Mouse (Mus musculus): Measurements from ENCODE around the gene Armc3. TPM values are rescaled to one million over a fixed set of nuclear protein-coding genes. Genes with fewer than 3 reads are reported as not detected.

The Armc3 gene
- polyA plus RNA-seq, 1 experiment = not detected

DNA sequence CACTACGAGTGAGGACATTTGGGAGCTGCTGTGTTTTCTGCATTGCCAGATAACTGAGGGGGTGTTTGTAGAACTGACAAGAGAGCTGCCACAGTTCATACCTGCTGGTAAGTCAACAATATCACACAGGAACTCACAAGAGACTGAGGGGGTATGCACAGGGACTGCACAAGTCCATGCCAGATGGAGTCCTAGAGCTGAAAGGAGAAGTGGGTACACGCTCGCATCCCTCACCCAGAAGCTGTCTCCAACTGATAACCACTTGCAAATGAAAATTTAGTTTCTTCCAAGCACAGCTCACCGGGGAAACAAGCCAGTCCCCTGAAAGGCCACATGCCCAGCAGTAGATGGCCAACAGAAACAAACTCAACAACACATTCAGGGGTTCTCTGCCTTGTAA is 119.4 kb downstream of the Armc3 start:
- no peak for TF ChIP-seq GATA1 (IDR thresholded peaks at IDR 0.05; ENCODE audit: low read length)

DNA sequence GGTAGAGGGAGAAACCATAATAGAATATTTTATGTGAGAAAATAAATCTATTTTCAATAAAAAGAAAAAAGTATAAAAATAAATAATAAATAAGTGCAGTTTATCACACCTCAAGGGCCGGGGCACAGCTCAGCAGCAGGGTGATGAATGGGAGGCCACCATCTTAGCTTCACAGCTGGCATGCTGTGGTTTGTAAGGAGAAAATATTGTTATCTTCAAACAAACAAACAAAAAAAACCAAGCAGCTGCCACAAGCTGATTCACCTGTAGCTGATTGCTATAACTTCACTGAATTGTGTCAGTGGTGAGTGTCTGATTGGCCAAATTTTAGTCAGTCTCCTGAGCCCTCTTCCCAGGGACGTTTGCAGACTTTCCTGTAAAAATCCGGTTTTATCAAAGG is 120.2 kb downstream of the Armc3 start:
- TF ChIP-seq GATA1 (IDR thresholded peaks at IDR 0.05; ENCODE audit: low read length) = no peak

DNA sequence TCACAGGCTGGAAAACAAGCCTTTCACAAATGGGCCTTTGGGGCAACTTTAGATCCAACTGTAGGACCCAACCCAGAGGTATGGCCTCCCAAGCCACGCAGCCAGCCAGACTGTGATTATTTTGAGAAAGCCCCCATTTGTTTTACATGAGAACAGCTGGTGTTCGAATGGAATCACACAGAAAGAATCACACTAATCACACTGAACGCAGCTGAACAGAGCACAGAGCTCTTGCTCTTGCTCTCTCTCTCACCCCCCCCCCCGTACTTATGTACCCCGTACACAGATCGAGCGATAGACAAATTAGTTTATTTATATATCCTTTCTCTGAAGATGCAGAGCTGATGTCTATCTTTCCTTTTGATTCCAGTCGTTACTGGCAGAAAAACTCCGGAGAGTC is 123.3 kb downstream of the Armc3 start:
- TF ChIP-seq GATA1 (IDR thresholded peaks at IDR 0.05; ENCODE audit: low read length) = no peak

DNA sequence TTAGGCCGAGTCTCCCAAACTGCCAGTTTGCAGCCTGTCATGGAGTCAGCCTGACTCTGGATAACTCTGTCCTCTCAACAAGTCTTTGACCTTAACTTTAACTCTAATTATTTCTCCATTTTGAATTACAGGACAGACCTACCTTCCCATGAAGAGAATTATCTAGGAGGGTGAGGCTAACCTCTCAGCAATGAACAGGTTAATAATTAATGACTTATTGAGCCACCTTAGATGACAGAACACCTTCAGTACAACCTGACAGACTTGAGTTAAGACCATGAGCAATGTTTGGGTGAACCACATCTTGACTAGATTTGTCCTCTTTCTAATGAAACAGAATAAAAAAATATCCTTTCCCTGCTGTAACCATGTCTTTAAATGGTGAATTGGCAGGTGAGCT is 127.3 kb downstream of the Armc3 start:
- TF ChIP-seq GATA1 (IDR thresholded peaks at IDR 0.05; ENCODE audit: low read length) = no peak

DNA sequence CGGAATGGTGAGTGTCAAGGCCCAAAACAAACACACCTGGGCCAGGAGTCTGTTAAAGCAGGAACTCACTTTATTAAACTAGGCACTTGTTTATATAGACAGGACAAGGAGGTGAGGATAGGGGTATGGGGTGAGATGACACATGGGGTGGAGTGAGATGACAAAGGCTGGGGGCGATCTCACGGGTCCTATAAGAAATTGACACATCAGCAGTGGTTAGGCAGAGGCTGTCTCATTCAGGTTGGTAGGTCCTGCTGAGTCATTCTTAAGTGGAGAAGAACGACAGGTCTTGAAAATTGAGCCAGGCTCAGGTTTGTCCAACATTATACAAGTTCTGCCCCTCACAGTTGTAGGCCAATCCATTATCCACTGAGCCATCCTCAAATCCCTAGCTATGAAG is 128.7 kb downstream of the Armc3 start:
- no peak for TF ChIP-seq GATA1 (IDR thresholded peaks at IDR 0.05; ENCODE audit: low read length)

DNA sequence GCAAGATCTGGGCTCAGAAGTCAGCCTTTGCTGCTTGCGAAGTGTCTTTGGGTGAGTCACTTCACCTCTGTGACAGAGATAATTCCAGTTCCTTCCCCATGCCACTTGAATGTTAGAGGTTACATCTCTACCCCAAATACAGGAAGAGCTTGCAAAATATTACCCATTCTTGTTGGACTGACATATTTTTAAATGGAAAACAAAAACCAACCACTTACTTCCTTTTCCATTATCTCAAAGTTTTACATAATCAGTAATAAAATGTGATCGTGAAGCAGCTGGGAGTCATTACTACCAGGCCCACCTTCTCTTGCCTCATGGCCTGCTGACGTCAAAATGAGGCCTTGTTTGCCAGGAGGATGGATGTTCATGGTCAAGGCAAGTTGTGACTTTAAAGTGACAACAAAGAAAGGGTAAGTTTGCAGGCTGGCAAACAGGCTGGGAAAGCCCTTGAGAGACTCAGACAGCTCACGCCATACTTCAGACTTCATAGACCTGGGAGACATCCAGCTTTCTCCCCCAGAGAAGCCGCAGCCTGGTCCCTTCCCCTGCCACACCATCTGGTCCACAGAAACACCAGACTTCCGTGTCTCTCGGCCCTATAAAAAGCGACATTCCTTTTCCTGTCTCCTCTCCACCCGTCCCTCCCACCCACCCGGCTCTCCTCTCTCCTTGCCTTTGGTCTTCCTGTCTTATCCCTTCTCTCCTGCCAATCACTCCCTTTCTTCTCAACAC is 145.0 kb downstream of the Armc3 start:
- TF ChIP-seq GATA1 (IDR thresholded peaks at IDR 0.05; ENCODE audit: low read length) = no peak

DNA sequence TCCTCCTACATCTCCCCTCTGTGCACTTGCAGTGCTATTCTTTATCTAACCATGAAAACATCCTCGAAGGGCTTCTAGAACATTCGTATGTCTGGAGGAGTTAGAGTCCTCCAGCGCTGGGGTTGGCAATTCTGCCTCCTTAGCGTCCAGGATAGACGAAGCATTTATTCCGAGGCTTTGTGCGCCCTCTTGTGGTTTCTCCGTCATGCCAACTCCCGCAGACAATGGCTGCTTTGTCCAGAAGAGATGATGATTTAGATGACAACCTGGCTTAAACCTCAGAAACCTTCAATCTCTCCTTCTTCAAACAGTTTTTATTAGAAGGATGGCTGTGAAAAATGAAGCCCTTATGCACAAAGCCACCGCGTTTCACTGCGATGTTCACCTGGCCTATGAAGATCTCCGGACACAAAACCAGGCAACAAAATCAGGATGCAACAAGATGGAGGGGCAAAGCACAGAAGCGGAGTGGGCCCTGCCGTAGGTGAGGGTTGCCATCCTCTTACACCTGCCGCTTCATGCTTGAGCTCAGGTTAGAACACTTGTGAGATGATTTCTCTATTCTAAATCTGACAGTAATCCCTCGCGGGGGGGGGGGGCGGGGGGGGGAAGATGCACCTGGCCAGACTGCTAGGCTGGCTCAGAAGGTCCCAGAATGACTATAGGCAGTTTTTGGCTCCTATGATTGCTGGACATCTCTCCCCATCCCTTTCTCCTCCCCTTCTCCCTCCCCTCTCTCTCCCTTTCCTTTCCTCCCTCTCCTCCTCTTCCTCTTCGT is 145.7 kb downstream of the Armc3 start:
- no peak for TF ChIP-seq GATA1 (IDR thresholded peaks at IDR 0.05; ENCODE audit: low read length)

DNA sequence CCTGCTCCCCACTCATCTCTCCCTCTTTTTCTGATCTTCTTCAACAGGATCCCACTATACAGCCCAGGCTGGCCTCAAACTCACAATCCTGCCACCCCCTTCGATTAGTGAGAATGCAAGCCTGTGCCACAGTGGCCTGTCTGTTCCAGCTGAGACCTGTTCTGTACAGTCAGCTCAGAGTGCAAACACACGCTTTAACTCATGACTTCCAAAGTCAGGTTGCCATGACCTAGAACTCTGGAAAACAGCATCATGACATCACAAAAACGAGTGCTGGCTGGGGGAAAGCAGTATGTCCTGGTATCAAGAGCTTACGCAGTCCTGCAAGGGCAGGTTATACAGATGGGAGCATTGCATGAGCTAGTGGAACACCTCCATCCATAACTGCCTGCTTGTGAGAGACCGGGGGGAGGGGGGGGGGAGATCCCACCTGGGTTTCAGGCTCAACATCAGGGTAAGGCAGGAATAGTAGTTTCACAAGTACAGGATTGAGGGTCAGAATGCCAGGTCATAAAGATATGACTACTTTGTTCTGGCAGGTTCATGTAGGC is 146.4 kb downstream of the Armc3 start:
- no peak for TF ChIP-seq GATA1 (IDR thresholded peaks at IDR 0.05; ENCODE audit: low read length)

DNA sequence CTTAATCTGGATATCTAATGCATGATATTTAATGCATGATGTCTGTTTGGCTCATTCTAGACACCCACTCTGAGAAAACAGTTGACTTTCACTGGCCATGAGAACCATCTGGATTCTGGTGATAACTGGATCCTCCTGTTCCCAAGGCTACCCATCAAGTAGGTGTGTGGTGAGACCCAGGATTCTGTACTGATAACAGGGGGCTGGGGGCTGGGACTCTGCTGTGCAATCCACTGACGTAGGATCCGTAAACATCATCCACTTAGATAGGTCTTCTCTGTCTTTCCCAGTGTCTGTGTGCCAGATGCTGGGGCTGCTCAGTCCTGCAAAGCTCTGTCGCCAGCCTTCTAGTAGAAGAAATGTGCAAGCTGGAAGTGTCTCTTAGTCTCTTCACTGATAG is 149.4 kb downstream of the Armc3 start:
- no peak for TF ChIP-seq GATA1 (IDR thresholded peaks at IDR 0.05; ENCODE audit: low read length)

DNA sequence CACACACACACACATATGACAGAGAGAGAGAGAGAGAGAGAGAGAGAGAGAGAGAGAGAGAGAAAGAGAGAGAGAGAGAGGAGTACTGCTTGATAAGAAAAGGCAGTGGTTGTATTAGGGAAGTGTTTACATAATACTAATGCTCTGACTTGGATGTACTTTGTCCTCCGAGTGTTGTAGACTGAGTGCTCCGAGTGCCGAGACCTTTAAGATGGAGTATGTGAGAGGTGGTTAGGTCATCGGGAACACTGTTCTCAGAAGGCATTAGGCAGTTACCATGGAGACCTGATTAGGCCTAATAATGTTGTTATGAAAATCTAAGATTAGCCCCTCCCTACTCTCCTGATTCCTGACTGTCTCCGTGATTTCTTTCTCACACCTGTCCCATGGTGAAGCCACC is 151.1 kb downstream of the Armc3 start:
- TF ChIP-seq GATA1 (IDR thresholded peaks at IDR 0.05; ENCODE audit: low read length) = no peak

DNA sequence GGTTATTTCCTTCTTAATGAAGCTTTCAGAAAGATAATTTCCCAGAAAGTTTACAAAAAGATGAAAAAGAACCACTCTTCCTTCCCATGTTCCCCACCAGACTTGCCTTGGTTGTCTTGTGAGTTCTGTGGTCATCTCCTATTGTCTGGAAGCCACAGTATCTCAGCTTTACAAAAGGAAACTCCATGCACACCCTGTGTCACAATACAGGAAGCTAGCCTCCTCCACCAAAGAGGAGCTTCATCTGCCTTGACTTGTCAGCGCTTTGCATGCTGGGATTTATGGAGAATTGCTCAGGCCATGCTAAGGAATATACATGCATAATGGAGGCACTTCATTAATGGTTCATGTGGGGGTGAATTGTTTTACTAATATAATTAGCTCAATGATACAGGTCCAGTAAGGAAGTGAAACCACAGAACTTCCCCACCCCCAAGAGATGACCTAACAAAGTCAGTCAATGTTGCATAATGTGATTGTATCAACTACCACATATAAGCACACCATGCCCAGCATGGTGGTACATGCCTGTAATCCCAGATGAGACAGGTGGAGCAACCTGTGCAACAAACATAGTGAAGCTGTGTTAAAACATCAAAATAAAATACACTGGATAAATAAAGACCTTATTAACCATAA is 152.6 kb downstream of the Armc3 start:
- TF ChIP-seq GATA1 (IDR thresholded peaks at IDR 0.05; ENCODE audit: low read length) = no peak

DNA sequence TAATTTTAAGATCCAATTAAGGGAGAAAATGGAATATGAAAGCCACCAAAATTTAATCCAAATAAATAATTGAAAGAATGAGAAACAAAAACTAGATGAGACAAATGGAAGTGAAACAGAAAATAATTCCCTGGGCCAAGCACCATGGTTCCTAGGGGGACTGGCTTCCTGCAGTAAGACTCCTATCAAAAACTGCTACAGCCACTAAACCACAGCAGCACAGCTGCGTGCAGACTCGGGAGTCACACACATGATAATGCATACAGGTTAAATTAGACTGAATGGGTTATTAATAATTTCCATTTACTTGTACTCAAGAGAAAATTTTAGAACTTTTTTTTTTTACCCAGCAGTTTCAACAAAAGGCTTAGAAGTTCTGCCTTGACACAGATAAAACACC is 154.1 kb downstream of the Armc3 start:
- TF ChIP-seq GATA1 (IDR thresholded peaks at IDR 0.05; ENCODE audit: low read length) = no peak

Other genes with a start within 250 kb of the Armc3 start
- 53.8 and 71.2 TPM in 2 replicates for gene Pip4k2a, start 201.2 kb upstream of the Armc3 start, polyA plus RNA-seq (2012)
- gene 4930426L09Rik, start 201.0 kb upstream of the Armc3 start, polyA plus RNA-seq (2012) = 0.31 and 0.32 TPM in 2 replicates
- not detected in 2 replicates for gene Msrb2, start 172.1 kb downstream of the Armc3 start, polyA plus RNA-seq (2012)
- gene Ptf1a, start 246.4 kb downstream of the Armc3 start, polyA plus RNA-seq (2012) = not detected in 2 replicates

All from G1E-ER4 (cell line).